In the genomic region with DNA sequence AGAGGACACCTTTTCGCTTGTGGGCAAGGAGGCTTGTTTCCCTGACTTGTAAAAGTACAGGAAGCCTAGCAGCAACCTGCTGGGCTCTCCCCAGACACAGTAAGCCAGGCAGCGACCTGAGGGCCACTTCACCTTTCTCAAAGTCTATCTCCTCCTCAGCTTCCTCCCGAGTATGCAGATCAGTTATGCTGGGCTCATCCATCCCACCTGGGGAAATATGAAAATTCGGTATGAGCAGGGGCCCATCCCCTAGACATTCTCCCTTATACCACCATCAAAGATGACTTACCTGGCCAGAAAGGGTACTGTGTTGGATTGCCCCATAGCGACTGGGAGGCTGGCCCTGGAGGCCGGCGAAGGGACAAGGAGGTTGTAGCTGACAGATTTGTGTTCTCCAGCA, we compare ENCODE assay signal across 38 mouse cellular contexts. TPM values are rescaled to one million over a fixed set of nuclear protein-coding genes. Genes with fewer than 3 reads are reported as not detected.
"Had no signal": no experiment of that assay in that cellular context is flagged by ENCODE, and none has a peak within 500 bp of the region (broad histone marks: within the 10 kb centered on the region; RNA-seq: fewer than 3 reads in every experiment).

No protein-coding gene starts in this region.

- H3K9ac ChIP-seq: heart, embryonic 12.5 days; heart, embryonic 15.5 days; hindbrain, embryonic 12.5 days; hindbrain, embryonic 13.5 days; hindbrain, embryonic 14.5 days; hindbrain, embryonic 15.5 days; intestine, embryonic 15.5 days; kidney, embryonic 15.5 days had no signal

- H3K4me2 ChIP-seq: heart, embryonic 11.5 days; heart, embryonic 12.5 days; heart, embryonic 13.5 days; heart, embryonic 15.5 days; hindbrain, embryonic 12.5 days; hindbrain, embryonic 13.5 days; hindbrain, embryonic 14.5 days; hindbrain, embryonic 15.5 days; intestine, embryonic 15.5 days; kidney, embryonic 15.5 days had no signal

- H3K4me3 ChIP-seq: heart, embryonic 10.5 days; heart, embryonic 12.5 days; heart, embryonic 13.5 days; heart, embryonic 15.5 days; hindbrain, embryonic 10.5 days; hindbrain, embryonic 12.5 days; hindbrain, embryonic 13.5 days; hindbrain, embryonic 15.5 days; intestine, embryonic 15.5 days; kidney, embryonic 15.5 days; layer of hippocampus, adult 2 months; left cerebral cortex, adult 2 months had no signal

- DNase-seq: heart, postnatal 14 days; heart, postnatal 36 days; heart, postnatal 4 days; kidney, adult 11 months; kidney, adult 18-20 months; kidney, adult 2 months; kidney, adult 8-10 months; kidney, adult 9 months; kidney, postnatal 10 days; kidney, postnatal 14 days; kidney, postnatal 25 days; kidney, postnatal 36 days; kidney, postnatal 4 days; layer of hippocampus, adult 9-11 months; layer of hippocampus, postnatal 36 days had no signal

- H3K27ac ChIP-seq: heart, embryonic 10.5 days; heart, embryonic 13.5 days; heart, embryonic 15.5 days; hindbrain, embryonic 10.5 days; hindbrain, embryonic 12.5 days; hindbrain, embryonic 13.5 days; hindbrain, embryonic 14.5 days; hindbrain, embryonic 15.5 days; hindbrain, postnatal 0 days; intestine, embryonic 15.5 days; kidney, embryonic 15.5 days; kidney, postnatal 0 days; layer of hippocampus, adult 2 months; left cerebral cortex, adult 2 months had no signal

- H3K9me3 ChIP-seq: heart, embryonic 10.5 days; heart, embryonic 12.5 days; heart, embryonic 13.5 days; heart, embryonic 15.5 days; hindbrain, embryonic 10.5 days; hindbrain, embryonic 12.5 days; hindbrain, embryonic 13.5 days; hindbrain, embryonic 15.5 days; intestine, embryonic 15.5 days; kidney, embryonic 15.5 days had no signal

- H3K27me3 ChIP-seq: heart, embryonic 12.5 days; heart, embryonic 13.5 days; heart, embryonic 15.5 days; hindbrain, embryonic 12.5 days; hindbrain, embryonic 13.5 days; hindbrain, embryonic 15.5 days; intestine, embryonic 15.5 days; kidney, embryonic 15.5 days had no signal

- ATAC-seq: hindbrain, embryonic 16.5 days; hindbrain, postnatal 0 days; inflammation-experienced regulatory T-cells, adult 6 months; intestine, embryonic 15.5 days; intestine, embryonic 16.5 days; intestine, postnatal 0 days had no signal

RNA-seq across cellular contexts. Expression of a gene that starts 14.7 kb away (rescaled TPM):
- total RNA-seq: hematopoietic stem cell, adult 5-6 weeks; layer of hippocampus, adult 18-20 months; layer of hippocampus, adult 2 months; layer of hippocampus, postnatal 10 days had no signal
